Mouse (Mus musculus): ENCODE measurements around the gene Crebzf. TPM values are rescaled to one million over a fixed set of nuclear protein-coding genes. Genes with fewer than 3 reads are reported as not detected.
A peak's percentile ranks its signal among the peaks of the same experiment; 100 is the strongest.

The Crebzf gene
- total and polyA plus RNA-seq, 3 experiments, result 110 to 120 (median 117) TPM

DNA sequence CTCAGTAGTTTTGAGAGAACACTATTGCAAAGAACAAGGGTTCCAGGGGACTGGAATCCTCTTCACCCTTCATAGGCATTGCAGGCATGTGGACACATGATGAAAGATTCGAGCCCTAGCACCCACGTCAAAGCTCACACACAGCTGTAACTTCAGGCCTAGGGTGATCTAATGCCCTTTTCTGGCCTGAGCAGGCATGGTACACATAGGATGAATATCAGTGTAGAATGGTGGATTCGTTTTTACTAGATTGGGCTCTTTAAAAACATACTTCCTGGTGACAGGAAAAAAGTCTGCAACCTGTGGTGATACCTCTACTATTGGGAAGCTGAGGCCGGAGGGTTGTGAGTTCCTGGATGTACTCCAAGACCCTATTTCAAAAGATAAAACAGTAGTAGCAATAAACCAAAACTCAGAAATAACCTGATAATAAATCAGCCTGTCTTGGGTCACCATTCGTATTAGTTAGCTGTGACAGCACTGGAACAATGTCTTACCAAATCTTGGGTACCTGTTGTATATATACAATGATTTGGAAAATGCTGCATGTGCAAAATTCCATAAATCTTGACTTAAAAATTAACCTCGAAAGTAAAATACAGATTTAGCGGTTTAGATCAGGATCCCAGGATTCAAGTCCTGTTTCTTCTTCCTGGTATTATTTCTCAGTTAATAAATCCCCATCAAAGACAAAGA, 13.8 kb downstream of the Crebzf start:
- DNase-seq (ENCODE audit: low spot score), result no peak
- Histone ChIP-seq H3K9me3 (replicated peaks) (no peaks in the 10 kb centered on the region), H3K27me3 (ENCODE audit: insufficient read depth, low read length) (peaks cover 11% of the 10 kb centered on the region), H3K4me1 (ENCODE audit: insufficient read depth, low read depth, low read length) (peaks cover 19% of the 10 kb centered on the region), H3K36me3 (replicated peaks) (peaks cover 31% of the 10 kb centered on the region), H3K4me3 (ENCODE audit: low read depth, low read length) (peak overlapping the region; percentile 92)
- ATAC-seq (ENCODE audit: extremely low read depth, insufficient number of reproducible peaks, low FRiP score, poor library complexity, severe bottlenecking), result no peak; the same call in 1 of the 2 replicates
- no peak for TF ChIP-seq TAL1 (conservative IDR thresholded peaks at IDR 0.05; ENCODE audit: low read depth, low read length)
- TF ChIP-seq POLR2AphosphoS5 (IDR thresholded peaks at IDR 0.05; ENCODE audit: insufficient replicate concordance, low read depth, low read length), result no peak; the same call in 1 of the 2 replicates

DNA sequence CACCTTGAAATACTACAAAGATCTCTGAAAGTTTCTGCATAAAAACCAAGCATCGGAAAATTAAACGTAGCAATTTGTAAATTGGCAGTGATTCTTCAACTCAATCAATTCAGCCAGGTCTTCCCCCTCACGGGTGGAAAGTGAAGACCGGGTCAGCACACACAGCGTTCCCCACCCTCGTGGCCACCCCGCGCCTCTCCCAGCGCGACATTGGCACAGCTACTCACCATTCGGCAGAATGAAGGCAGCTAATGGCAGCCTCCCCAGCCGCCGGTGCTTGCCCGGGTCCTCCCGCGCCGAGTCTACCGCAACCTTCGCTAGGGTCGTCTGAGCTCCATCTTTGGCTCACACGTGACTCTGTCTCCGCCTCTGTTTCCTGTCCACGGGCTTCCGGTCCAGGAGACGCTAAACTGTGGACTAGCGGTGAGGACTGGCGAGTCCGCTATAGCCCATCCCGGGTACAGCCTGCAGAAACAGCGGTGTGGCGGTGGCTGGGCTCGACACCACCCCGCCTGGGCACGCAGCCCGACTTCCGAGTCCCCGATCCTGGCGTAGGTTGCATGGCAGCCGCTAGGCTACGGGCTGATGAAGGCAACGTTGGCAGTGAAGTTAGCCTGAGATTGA, 14.4 kb downstream of the Crebzf start, which contains the start of gene Tmem126a:
TSS of gene Tmem126a (minus strand) at position 385 of the 624 bp plus-strand sequence.
- no peaks in the 10 kb centered on the region for H3K9me3 ChIP-seq (replicated peaks)
- ATAC-seq (ENCODE audit: extremely low read depth, insufficient number of reproducible peaks, low FRiP score, poor library complexity, severe bottlenecking) (peak; percentile 94), DNase-seq (ENCODE audit: low spot score) (peak; percentile 88)
- peak within 1 kb of the TSS; percentile 92 for H3K4me3 ChIP-seq (ENCODE audit: low read depth, low read length)
- TF ChIP-seq TAL1 (conservative IDR thresholded peaks at IDR 0.05; ENCODE audit: low read depth, low read length), result no peak
- no peak for TF ChIP-seq CTCF (IDR thresholded peaks at IDR 0.05; ENCODE audit: low read depth, low read length)
- TF ChIP-seq GATA1 (IDR thresholded peaks at IDR 0.05; ENCODE audit: borderline replicate concordance, low read length), result no peak
- TF ChIP-seq GATA2 (IDR thresholded peaks at IDR 0.05; ENCODE audit: borderline replicate concordance, low read depth, low read length), result no peak
- TF ChIP-seq POLR2AphosphoS5 (IDR thresholded peaks at IDR 0.05; ENCODE audit: insufficient replicate concordance, low read depth, low read length), result no peak
- H3K4me1 ChIP-seq (ENCODE audit: insufficient read depth, low read depth, low read length), result peaks cover 19% of the 10 kb centered on the region
- peaks cover 15% of the 10 kb centered on the region for H3K27me3 ChIP-seq (ENCODE audit: insufficient read depth, low read length)
- peaks cover 25% of the 10 kb centered on the region for H3K36me3 ChIP-seq (replicated peaks)

DNA sequence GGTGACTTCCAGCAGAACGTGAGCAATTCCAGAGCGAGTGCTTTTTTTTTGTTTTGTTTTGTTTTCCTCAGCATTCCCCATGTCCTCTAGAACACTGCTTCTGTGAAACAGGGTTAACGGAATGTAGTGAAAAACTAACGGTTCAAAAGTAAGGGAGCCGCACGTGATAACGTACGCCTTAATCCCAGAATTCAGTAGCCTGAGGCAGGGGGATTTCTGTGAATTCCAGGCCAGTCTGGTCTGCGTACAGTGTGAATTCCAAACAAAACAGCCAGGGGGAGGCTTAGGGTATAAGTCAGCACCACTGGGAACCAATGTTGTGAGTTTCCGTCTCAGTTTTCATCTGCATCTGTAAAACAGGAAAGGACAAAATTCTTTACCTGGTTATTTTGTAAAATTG, 15.0 kb downstream of the Crebzf start:
- ATAC-seq (ENCODE audit: extremely low read depth, insufficient number of reproducible peaks, low FRiP score, poor library complexity, severe bottlenecking) (no peak; the same call in 1 of the 2 replicates), DNase-seq (ENCODE audit: low spot score) (no peak)
- Histone ChIP-seq H3K4me3 (ENCODE audit: low read depth, low read length) (peak overlapping the region; percentile 92), H3K9me3 (replicated peaks) (no peaks in the 10 kb centered on the region), H3K4me1 (ENCODE audit: insufficient read depth, low read depth, low read length) (peaks cover 19% of the 10 kb centered on the region), H3K36me3 (replicated peaks) (peaks cover 19% of the 10 kb centered on the region), H3K27me3 (ENCODE audit: insufficient read depth, low read length) (peaks cover 15% of the 10 kb centered on the region)
- TF ChIP-seq POLR2AphosphoS5 (IDR thresholded peaks at IDR 0.05; ENCODE audit: insufficient replicate concordance, low read depth, low read length), result no peak
- TF ChIP-seq TAL1 (conservative IDR thresholded peaks at IDR 0.05; ENCODE audit: low read depth, low read length), result no peak
- no peak for TF ChIP-seq GATA1 (IDR thresholded peaks at IDR 0.05; ENCODE audit: borderline replicate concordance, low read length)
- TF ChIP-seq GATA2 (IDR thresholded peaks at IDR 0.05; ENCODE audit: borderline replicate concordance, low read depth, low read length), result no peak
- TF ChIP-seq CTCF (IDR thresholded peaks at IDR 0.05; ENCODE audit: low read depth, low read length), result no peak

DNA sequence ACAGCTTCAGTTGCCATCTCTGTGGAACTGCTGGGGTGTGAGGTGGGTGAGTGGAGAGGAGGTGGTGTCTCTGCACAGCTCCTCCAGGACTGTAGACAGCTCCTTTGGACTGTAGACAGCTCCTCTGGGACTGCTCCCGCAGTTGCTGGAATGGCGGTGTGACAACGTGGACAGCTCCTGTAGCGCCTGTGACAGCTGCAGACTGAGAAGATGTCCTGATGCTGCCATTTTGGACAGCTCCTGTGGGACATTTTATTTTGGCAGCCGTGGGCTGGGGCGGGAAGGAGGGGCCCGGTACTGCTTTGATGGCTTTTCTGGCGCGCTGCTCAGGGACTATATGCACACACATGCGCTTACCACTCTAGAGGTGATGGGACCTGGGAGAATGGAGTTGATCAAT, 17.8 kb downstream of the Crebzf start:
- Histone ChIP-seq H3K9me3 (replicated peaks) (no peaks in the 10 kb centered on the region), H3K4me3 (ENCODE audit: low read depth, low read length) (no peak overlapping the region), H3K4me1 (ENCODE audit: insufficient read depth, low read depth, low read length) (peaks cover 12% of the 10 kb centered on the region), H3K27me3 (ENCODE audit: insufficient read depth, low read length) (peaks cover 15% of the 10 kb centered on the region), H3K36me3 (replicated peaks) (no peaks in the 10 kb centered on the region)
- ATAC-seq (ENCODE audit: extremely low read depth, insufficient number of reproducible peaks, low FRiP score, poor library complexity, severe bottlenecking) (no peak), DNase-seq (ENCODE audit: low spot score) (no peak)
- TF ChIP-seq TAL1 (conservative IDR thresholded peaks at IDR 0.05; ENCODE audit: low read depth, low read length), result no peak
- no peak for TF ChIP-seq GATA1 (IDR thresholded peaks at IDR 0.05; ENCODE audit: borderline replicate concordance, low read length)
- TF ChIP-seq GATA2 (IDR thresholded peaks at IDR 0.05; ENCODE audit: borderline replicate concordance, low read depth, low read length), result no peak
- TF ChIP-seq CTCF (IDR thresholded peaks at IDR 0.05; ENCODE audit: low read depth, low read length), result no peak
- no peak for TF ChIP-seq POLR2AphosphoS5 (IDR thresholded peaks at IDR 0.05; ENCODE audit: insufficient replicate concordance, low read depth, low read length)

DNA sequence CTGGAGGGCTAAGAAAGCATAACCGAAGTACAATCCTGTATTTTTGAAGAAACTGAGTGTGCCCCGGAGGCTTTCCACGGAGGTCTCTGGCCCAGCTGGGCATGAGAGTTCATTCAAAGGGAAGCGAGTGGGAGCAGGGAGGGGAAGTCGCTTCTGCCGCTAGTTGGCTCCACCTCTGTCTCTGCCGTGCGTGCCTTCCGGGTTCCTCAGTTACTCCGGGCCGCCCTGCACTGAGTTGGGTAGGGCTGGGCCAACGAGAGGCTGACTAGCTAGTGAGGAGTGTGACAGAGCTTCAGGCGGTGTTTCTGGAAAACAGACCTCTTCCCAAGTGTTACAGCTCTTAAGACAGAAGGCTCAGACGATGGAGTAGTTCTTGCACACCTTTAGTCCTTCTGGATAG, 18.4 kb downstream of the Crebzf start:
- peaks cover 15% of the 10 kb centered on the region for H3K27me3 ChIP-seq (ENCODE audit: insufficient read depth, low read length)
- ATAC-seq (ENCODE audit: extremely low read depth, insufficient number of reproducible peaks, low FRiP score, poor library complexity, severe bottlenecking) (no peak), DNase-seq (ENCODE audit: low spot score) (no peak)

DNA sequence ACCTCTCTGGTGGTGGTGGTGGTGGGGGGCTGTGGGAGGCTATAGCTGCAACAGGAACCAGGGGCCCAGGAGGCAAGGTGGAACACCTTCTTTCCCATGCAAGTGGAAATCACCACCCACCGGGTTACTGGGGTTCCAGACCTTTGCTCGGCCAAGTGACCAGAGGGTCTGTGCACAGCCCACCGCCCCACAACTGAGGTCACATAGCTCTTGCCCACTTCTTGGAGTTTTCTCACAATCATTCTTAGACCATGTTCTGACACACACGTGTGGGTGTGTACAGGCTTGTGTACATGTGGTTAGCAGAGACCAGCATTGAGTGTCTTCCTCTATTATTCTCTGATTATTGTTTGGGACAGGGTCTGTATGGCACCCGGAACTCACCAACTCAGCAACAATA, 18.9 kb downstream of the Crebzf start:
- Histone ChIP-seq H3K36me3 (replicated peaks) (peaks cover 1% of the 10 kb centered on the region), H3K9me3 (replicated peaks) (no peaks in the 10 kb centered on the region), H3K4me1 (ENCODE audit: insufficient read depth, low read depth, low read length) (peaks cover 6% of the 10 kb centered on the region), H3K27me3 (ENCODE audit: insufficient read depth, low read length) (peaks cover 15% of the 10 kb centered on the region), H3K4me3 (ENCODE audit: low read depth, low read length) (no peak overlapping the region)
- TF ChIP-seq GATA2 (IDR thresholded peaks at IDR 0.05; ENCODE audit: borderline replicate concordance, low read depth, low read length) (no peak), TAL1 (conservative IDR thresholded peaks at IDR 0.05; ENCODE audit: low read depth, low read length) (no peak), GATA1 (IDR thresholded peaks at IDR 0.05; ENCODE audit: borderline replicate concordance, low read length) (no peak), CTCF (IDR thresholded peaks at IDR 0.05; ENCODE audit: low read depth, low read length) (no peak), POLR2AphosphoS5 (IDR thresholded peaks at IDR 0.05; ENCODE audit: insufficient replicate concordance, low read depth, low read length) (no peak)
- ATAC-seq (ENCODE audit: extremely low read depth, insufficient number of reproducible peaks, low FRiP score, poor library complexity, severe bottlenecking) (no peak), DNase-seq (ENCODE audit: low spot score) (no peak)

More for the DNA sequence above, 18.4 kb downstream of the Crebzf start:
- H3K9me3 ChIP-seq (replicated peaks), result no peaks in the 10 kb centered on the region
- no peak overlapping the region for H3K4me3 ChIP-seq (ENCODE audit: low read depth, low read length)
- TF ChIP-seq GATA1 (IDR thresholded peaks at IDR 0.05; ENCODE audit: borderline replicate concordance, low read length) (no peak), POLR2AphosphoS5 (IDR thresholded peaks at IDR 0.05; ENCODE audit: insufficient replicate concordance, low read depth, low read length) (no peak), GATA2 (IDR thresholded peaks at IDR 0.05; ENCODE audit: borderline replicate concordance, low read depth, low read length) (no peak), CTCF (IDR thresholded peaks at IDR 0.05; ENCODE audit: low read depth, low read length) (no peak), TAL1 (conservative IDR thresholded peaks at IDR 0.05; ENCODE audit: low read depth, low read length) (no peak)
- H3K36me3 ChIP-seq (replicated peaks), result no peaks in the 10 kb centered on the region
- peaks cover 9% of the 10 kb centered on the region for H3K4me1 ChIP-seq (ENCODE audit: insufficient read depth, low read depth, low read length)

All from G1E (cell line).